Mouse (Mus musculus) layer of hippocampus, postnatal 14 days (tissue): Measurements from ENCODE around the gene Slc38a9. TPM values are rescaled to one million over a fixed set of nuclear protein-coding genes. Genes with fewer than 3 reads are reported as not detected.
"Not testable (repeated sequence)": the region's sequence is repeated elsewhere in the genome, so short reads cannot be mapped to it uniquely, and the experiment has no call there.

Experiments used
- DNase-seq, 2 experiments: peaks; one replicate each; pipeline ENCODE4 v3.0.0; 2021 to 2022; ENCODE audit warnings: low spot score in 2 of 2, mixed read lengths in 1 of 2
- total RNA-seq, 2 experiments: library from RNA; stranded (reverse); gene quantifications; 2 replicates each; pipeline ENCODE4 v1.2.3; 2021

Gene Slc38a9
- total RNA-seq, 2 experiments from 2014 or later = 20.3 to 21.9 TPM

GRCm38 (mm10) chr13:112678154-112678553 is 17.6 kb downstream of the Slc38a9 start:
- no peak for DNase-seq

DNA sequence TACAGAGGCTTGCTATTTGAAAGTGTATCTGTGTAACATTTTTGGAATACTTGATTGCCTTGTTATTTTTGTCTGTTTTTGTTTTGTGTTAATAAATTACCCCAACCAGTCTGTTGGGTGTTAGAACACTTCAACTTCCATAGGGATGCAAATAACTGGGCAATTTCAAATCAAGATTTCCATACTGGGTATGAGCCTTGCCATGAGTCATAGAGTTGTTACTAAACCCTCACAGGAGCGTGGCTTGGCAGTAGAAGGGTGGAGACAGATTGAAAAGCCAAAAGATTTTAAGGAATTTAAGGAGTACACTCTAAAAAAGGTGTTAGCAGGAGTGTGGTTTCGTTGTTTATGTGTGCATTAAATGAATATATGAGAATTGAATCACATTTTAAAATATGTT is 22.8 kb downstream of the Slc38a9 start:
- DNase-seq = no peak

DNA sequence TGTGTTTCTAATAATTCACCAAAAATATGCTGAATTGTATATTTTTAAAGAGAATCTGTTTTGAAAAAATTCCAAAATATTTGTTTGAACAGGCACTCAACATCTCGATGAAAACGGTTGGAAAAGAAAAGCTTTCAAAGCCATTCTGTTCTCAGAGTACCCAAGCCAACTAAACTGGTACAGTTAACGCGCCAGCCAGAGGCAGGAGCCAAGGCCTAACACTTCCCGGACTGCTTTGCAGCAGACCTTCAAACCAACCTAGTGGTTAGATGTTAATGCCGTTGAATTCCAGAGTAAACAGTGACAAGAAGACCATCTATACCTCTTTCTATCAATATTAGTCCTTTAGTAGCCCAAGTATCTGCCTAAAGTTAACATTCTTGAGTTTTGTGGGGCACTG is 23.4 kb downstream of the Slc38a9 start:
- DNase-seq = peak in 1 of 2 experiments; percentile 58

DNA sequence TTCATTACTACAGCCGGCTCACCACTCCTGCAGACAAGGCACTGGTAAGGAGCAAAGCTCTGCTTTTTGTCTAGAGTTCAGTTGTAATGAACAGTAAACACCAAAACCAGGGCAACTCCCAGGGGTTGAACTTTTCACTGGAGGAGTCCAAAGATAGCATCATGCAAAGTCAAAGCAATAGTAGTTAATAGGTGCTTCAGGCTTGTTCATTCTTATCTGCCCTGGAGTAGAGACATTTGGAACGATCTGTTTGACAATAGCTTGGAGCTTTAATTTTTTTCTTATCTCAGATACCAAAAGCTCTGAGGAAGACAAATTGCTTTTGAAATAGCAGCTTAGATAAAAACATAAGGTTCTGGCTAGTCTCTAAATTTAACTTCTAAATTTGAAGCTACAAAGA is 25.6 kb downstream of the Slc38a9 start:
- DNase-seq = no peak

DNA sequence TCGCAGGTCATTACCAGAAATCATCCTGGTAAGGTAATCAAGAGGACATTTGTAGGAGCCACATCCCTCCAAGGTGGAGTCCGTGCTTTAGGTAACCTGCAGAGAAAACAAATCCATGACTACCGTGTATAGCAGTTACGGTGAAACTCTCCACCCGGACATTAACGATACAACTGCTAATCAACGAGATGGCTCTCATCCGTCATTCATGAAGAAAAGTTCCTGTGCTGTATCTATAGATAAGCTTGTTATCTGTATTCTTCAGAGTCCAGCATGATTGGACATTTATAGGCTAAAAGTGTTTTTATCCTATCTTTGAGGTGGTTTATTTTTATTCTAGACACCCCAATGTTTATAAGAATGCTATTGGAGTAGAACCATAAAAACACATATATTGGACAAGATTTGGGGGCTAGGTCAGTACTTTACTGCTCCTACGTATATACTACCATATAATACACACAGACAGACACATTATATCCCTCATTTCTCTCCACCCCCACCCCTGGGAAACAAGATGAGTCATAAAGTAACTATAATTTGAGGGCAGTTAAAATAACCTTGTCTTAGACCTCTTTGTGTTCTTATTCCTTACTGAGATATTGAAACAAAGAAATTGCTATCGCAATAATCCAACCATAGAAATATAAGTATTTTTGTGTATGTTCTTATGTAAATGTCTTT is 32.5 kb downstream of the Slc38a9 start:
- DNase-seq = no peak

GRCm38 (mm10) chr13:112695526-112696240 is 35.1 kb downstream of the Slc38a9 start:
- no peak for DNase-seq

- no peak for DNase-seq
Observed at GRCm38 (mm10) chr13:112701256-112701655, 40.7 kb downstream of the Slc38a9 start.

DNA sequence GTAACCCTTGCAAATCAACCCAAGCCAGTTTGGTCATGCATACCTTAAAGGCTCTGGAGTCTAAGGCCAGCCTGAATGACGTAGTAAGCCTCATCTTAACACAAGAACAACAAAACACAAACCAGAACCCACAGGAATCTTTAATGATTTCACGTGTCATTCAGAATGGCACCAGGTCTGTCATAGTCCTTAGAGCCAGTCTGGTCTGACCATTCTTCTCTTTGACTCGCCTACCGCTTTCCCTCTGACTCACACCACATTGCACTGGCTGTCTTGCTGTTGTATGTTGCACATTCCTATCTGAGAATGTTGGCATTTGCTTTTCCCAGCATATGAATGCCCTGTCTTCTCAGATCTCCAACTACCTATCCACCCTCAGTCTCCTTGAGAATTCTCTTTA is 45.8 kb downstream of the Slc38a9 start:
- DNase-seq = no peak

- no peak for DNase-seq
Observed at GRCm38 (mm10) chr13:112720078-112720736, 59.7 kb downstream of the Slc38a9 start.

- peak; percentile 23 to 57 for DNase-seq
Observed at GRCm38 (mm10) chr13:112721946-112722729, 61.6 kb downstream of the Slc38a9 start.

DNA sequence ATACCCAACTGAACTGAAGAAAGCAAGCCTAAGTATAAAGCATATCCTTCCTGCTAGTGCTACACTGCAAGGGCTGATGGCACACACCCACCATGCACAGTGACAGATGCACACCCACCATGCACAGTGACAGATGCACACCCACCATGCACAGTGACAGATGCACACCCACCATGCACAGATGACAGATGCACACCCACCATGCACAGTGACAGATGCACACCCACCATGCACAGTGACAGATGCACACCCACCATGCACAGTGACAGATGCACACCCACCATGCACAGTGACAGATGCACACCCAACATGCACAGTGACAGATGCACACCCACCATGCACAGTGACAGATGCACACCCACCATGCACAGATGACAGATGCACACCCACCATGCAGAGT is 63.7 kb downstream of the Slc38a9 start:
- not testable (repeated sequence) for DNase-seq

DNA sequence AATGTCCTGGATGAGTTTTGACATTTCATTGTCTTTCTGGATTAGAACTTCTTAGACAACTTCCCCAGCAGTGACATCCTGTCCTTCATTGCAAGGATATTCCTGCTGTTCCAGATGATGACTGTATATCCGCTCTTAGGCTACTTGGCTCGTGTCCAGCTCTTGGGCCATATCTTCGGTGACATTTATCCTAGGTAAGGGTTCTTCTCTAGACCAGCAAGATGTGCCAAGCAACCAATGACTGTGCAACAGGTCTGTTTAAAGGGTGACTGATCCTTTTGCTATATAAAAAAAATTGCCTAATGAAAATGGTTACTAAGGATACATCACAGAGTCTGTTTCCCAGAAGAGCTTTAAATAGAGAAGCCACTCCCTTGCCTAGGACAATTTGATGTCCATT is 65.5 kb downstream of the Slc38a9 start:
- DNase-seq = no peak

DNA sequence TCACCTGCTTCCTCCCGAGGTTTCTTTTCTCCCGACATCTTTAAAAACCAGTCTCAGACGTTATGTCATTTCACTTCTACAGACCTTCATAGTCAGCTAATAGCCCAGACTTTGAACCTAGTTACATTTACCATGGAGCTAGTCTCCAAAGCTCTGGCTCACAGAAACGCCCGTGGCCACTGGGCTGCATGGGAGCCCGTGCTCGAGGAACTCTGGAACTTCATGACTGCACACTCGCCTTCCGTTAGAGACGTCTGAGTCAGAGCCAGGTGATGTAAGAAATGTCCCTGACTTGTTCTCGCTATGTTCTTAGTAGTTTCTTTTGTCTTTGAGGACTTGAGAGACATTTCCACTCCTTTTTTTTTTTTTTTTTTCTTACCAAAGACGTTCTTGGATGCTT is 72.8 kb downstream of the Slc38a9 start:
- no peak for DNase-seq

- no peak for DNase-seq
Observed at GRCm38 (mm10) chr13:112734906-112735713, 74.6 kb downstream of the Slc38a9 start.

GRCm38 (mm10) chr13:112736407-112736806 is 75.9 kb downstream of the Slc38a9 start:
- no peak for DNase-seq

DNA sequence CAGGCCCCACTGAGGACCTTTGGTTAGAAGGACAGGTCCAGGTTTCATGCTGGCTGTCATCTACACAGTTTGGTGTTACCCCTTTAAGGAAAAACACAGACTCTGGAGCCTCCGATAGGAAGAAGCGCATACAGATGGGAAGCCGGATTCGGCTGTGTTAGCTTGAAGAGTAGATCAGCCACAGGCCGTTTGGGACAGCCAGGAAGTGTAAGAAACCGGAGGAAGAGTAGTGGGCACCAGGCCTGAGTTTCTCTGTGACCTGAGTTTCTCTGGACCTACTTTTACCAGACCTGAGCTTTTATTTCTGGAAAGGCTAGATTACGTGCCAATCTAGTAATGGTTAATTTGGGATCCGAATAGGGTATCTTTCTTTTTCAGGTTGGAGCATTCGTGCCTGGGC is 76.6 kb downstream of the Slc38a9 start:
- no peak for DNase-seq

- no peak for DNase-seq
Observed at GRCm38 (mm10) chr13:112738005-112738404, 77.5 kb downstream of the Slc38a9 start.

DNA sequence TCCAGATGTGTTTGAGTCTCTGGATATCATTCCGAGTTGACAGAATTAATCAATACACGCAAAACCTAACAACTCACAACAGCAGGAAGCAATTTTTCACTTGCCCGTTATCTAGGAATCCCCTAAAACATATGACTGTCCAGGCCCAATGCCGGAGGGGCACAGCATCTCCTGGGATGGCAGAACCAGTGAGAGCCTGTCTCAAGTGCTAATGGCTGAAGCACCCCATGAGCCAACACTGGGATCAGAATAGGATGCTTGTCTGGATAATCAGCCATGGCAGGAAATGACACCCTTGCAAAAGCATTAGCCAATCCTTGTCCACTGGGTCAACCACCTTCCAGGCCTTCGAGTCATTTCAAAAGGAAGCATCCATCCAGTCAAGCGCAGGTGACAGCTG is 79.5 kb downstream of the Slc38a9 start:
- no peak for DNase-seq

- DNase-seq = no peak
Observed at GRCm38 (mm10) chr13:112742076-112742830, 81.7 kb downstream of the Slc38a9 start.

GRCm38 (mm10) chr13:112743647-112744046 is 83.1 kb downstream of the Slc38a9 start:
- DNase-seq = no peak
